Mouse (Mus musculus): ENCODE data around the gene Chchd4. TPM values are rescaled to one million over a fixed set of nuclear protein-coding genes. Genes with fewer than 3 reads are reported as not detected.
"Not testable (repeated sequence)": the region's sequence is repeated elsewhere in the genome, so short reads cannot be mapped to it uniquely, and the experiment has no call there.

Chchd4 gene
- polyA plus RNA-seq, 1 experiment from 2014 or later: 28.3 TPM

DNA sequence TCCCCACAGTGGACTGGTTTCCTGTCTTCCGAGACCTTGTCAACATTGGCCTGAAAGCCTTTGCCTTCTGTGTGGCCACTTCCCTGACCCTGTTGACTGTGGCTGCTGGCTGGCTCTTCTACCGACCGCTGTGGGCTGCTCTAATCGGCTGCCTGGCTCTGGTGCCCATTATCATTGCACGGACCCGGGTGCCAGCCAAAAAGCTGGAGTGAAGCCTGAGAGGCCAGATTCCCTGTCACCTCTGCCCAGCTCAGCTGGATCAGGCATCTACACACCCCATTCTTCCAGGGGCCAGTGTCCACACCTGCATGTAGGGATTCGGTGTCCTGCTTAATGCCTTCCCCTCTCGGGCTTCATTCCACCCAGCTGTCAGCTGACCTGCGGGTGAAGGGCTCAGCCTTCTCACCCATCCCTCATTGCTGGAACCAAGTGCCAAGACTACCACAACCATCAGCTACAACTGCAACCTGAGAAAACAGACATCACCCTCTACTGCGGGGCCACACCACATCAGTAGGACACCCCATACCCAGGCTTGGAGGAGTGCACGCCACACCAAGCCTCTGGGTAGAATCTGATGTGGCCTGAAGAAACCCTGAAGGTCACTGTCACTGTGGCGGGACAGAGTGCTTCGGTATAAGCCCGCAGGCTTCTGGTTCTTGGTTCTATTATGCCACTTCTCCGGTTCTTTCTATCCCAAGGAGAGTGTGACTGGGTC is 13.5 kb upstream of the Chchd4 start:
- Histone ChIP-seq H3K4me1 (replicated peaks; ENCODE audit: control insufficient read depth, insufficient read depth, low read length) (no peaks in the 10 kb centered on the region), H3K36me3 (ENCODE audit: control insufficient read depth, insufficient read depth, low read length) (peaks cover 15% of the 10 kb centered on the region; the same call in 1 of the 2 replicates), H3K4me2 (replicated peaks; ENCODE audit: low read depth, low read length) (no peak overlapping the region), H3K27me3 (ENCODE audit: control insufficient read depth, insufficient read depth, low read length) (no peaks in the 10 kb centered on the region), H3K27ac (ENCODE audit: low read depth, low read length) (no peak overlapping the region), H3K9me3 (ENCODE audit: control insufficient read depth, low read length) (no peaks in the 10 kb centered on the region), H3K4me3 (ENCODE audit: low read depth, low read length) (no peak overlapping the region), H3K9ac (ENCODE audit: low read depth, low read length) (no peak overlapping the region)
- no peak for DNase-seq (ENCODE audit: low spot score)
- 93% methylated on average over 15 of the region's 15 CpGs for WGBS
- no peak for ATAC-seq (ENCODE audit: low FRiP score)

DNA sequence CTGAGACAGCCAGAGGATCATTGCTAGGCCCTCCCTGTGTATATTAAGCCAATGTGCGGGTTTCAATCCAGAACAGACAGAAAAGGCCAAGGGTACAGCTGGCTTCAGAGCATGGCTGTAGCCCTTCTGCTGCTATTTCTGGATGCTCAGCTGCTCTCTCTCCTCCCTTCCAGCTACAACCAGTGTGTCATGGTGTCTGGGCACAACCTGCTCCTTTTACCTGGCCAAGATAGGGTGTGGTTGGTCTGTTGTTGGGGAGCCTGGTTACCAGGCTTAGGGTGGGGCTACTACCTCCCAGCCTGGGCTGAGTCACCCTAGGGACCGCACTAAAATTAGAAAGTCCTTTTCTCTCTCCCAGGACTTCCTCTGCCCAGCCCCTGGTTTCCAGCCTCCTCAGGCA is 10.0 kb upstream of the Chchd4 start:
- no peak overlapping the region for H3K4me2 ChIP-seq (replicated peaks; ENCODE audit: low read depth, low read length)
- H3K27ac ChIP-seq (ENCODE audit: low read depth, low read length): no peak overlapping the region
- H3K36me3 ChIP-seq (ENCODE audit: control insufficient read depth, insufficient read depth, low read length): peaks cover 24% of the 10 kb centered on the region
- no peaks in the 10 kb centered on the region for H3K27me3 ChIP-seq (ENCODE audit: control insufficient read depth, insufficient read depth, low read length)
- DNase-seq (ENCODE audit: low spot score) (no peak), ATAC-seq (ENCODE audit: low FRiP score) (no peak)
- H3K9me3 ChIP-seq (ENCODE audit: control insufficient read depth, low read length): no peaks in the 10 kb centered on the region
- WGBS: 95% methylated on average over 2 of the region's 2 CpGs
- H3K4me3 ChIP-seq (ENCODE audit: low read depth, low read length): no peak overlapping the region
- no peak overlapping the region for H3K9ac ChIP-seq (ENCODE audit: low read depth, low read length)
- H3K4me1 ChIP-seq (replicated peaks; ENCODE audit: control insufficient read depth, insufficient read depth, low read length): no peaks in the 10 kb centered on the region

DNA sequence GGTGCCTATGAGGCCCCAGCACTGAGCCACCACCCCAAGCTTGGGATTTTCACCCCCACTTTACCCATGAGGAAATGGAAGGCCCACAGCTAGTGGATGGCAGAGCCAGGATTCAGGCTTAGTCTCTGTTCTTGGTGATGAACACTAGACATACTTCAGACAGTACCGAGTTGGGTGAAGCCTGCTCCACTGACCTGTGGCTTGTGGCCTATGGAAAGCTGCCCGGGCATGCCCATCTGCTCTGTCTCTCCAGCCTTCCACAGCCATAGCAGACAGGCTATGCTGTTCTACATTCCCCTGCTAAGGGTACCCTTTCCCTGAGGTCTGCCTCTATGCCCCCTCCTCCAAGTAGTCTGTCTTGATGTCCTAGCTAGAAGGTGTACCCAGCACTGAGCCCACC is 3.2 kb upstream of the Chchd4 start:
- peaks cover 17% of the 10 kb centered on the region; the same call in 1 of the 2 replicates for H3K36me3 ChIP-seq (ENCODE audit: control insufficient read depth, insufficient read depth, low read length)
- no peak overlapping the region for H3K4me2 ChIP-seq (replicated peaks; ENCODE audit: low read depth, low read length)
- H3K4me1 ChIP-seq (replicated peaks; ENCODE audit: control insufficient read depth, insufficient read depth, low read length): peaks cover 7% of the 10 kb centered on the region
- DNase-seq (ENCODE audit: low spot score) (no peak), ATAC-seq (ENCODE audit: low FRiP score) (no peak)
- no peaks in the 10 kb centered on the region for H3K27me3 ChIP-seq (ENCODE audit: control insufficient read depth, insufficient read depth, low read length)
- H3K27ac ChIP-seq (ENCODE audit: low read depth, low read length): no peak overlapping the region
- H3K9me3 ChIP-seq (ENCODE audit: control insufficient read depth, low read length): no peaks in the 10 kb centered on the region
- no peak overlapping the region for H3K9ac ChIP-seq (ENCODE audit: low read depth, low read length)
- H3K4me3 ChIP-seq (ENCODE audit: low read depth, low read length): no peak overlapping the region
- 94% methylated on average over 2 of the region's 2 CpGs for WGBS

DNA sequence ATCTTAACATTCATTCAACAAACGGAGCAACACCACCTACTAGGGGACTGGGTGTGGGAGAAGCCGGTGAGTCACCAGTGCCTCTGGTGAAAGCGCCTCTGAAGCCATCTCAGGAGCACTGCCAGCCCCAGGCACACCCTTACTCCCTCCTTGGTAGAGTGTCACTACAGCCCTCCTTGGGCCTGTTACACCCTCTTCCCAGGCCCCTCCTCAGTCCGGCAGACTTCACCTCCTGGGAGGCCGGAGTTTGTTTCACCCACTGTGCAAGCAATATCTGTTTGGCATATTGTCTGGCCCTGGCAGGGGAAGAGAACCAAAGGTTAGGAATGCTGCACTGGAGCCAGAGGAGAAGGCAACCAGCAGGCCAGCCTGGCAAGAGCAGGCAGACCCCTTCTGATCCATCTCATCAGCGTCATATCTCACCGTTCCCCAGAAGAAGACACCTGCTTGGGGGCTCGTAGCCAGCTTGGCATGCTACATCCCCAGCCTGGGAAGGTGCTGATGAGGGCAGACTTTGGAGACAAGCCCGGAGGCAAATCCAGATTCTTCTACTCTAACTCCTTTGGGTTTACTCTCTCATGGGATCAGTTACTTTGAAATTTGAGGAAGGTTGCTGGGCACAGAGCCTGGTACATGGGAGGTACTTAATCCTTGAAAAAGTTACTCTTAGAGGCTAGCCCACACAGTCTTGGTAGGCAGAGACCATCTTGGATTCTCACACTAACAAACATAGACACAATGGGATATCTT is 1.3 kb upstream of the Chchd4 start:
- peak overlapping the region; percentile 79 for H3K9ac ChIP-seq (ENCODE audit: low read depth, low read length)
- ATAC-seq (ENCODE audit: low FRiP score): 0 out of 2 replicates have a peak, but pooled peaks have one; percentile 12
- 63% methylated on average over 9 of the region's 9 CpGs for WGBS
- H3K4me2 ChIP-seq (replicated peaks; ENCODE audit: low read depth, low read length): peak overlapping the region; percentile 65
- no peak overlapping the region for H3K27ac ChIP-seq (ENCODE audit: low read depth, low read length)
- no peaks in the 10 kb centered on the region for H3K27me3 ChIP-seq (ENCODE audit: control insufficient read depth, insufficient read depth, low read length)
- no peaks in the 10 kb centered on the region for H3K9me3 ChIP-seq (ENCODE audit: control insufficient read depth, low read length)
- H3K36me3 ChIP-seq (ENCODE audit: control insufficient read depth, insufficient read depth, low read length): peaks cover 12% of the 10 kb centered on the region; the same call in 1 of the 2 replicates
- DNase-seq (ENCODE audit: low spot score): no peak
- peak overlapping the region; percentile 80 for H3K4me3 ChIP-seq (ENCODE audit: low read depth, low read length)
- peaks cover 7% of the 10 kb centered on the region for H3K4me1 ChIP-seq (replicated peaks; ENCODE audit: control insufficient read depth, insufficient read depth, low read length)

DNA sequence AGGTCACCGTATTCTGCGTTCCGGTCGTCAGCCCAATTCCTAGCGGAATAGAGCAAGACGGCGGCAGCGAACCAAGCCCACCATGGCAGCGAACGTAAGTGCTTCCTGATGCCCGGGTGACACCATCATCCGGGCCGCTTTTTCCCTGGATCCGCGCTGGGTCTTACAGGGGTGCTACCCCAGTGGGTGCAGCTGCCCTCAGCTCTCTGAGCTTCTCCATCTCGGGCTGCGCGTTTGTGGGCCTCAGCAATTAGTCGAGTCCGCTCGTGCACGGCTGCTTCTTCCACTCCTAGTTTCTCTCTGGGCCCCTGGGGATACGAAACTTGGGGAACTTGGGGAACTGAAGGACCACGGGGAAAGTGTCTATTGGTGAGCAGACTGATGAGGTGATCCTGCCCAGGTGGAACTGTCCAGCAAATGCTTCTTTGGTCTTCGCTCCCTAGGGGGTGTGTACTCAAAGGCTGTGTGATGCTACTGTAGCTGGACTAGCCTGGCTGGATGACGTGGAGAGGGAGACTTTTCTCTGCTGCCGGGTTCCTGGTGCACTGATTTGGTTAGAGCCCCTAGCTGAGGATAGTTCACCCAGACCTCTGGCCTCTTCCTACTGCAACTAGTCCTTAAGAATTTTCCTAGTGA is 577 bp upstream of the Chchd4 start:
- peaks cover 9% of the 10 kb centered on the region; the same call in 1 of the 2 replicates for H3K36me3 ChIP-seq (ENCODE audit: control insufficient read depth, insufficient read depth, low read length)
- peak; percentile 59 for ATAC-seq (ENCODE audit: low FRiP score)
- H3K9me3 ChIP-seq (ENCODE audit: control insufficient read depth, low read length): no peaks in the 10 kb centered on the region
- no peak for DNase-seq (ENCODE audit: low spot score)
- WGBS: under 1% methylated on average over 27 of the region's 27 CpGs
- peaks cover 7% of the 10 kb centered on the region for H3K4me1 ChIP-seq (replicated peaks; ENCODE audit: control insufficient read depth, insufficient read depth, low read length)
- peak overlapping the region; percentile 80 for H3K4me3 ChIP-seq (ENCODE audit: low read depth, low read length)
- no peaks in the 10 kb centered on the region for H3K27me3 ChIP-seq (ENCODE audit: control insufficient read depth, insufficient read depth, low read length)
- peak overlapping the region; percentile 39; the same call in 1 of the 2 replicates for H3K27ac ChIP-seq (ENCODE audit: low read depth, low read length)
- peak overlapping the region; percentile 65 for H3K4me2 ChIP-seq (replicated peaks; ENCODE audit: low read depth, low read length)
- peak overlapping the region; percentile 79 for H3K9ac ChIP-seq (ENCODE audit: low read depth, low read length)

DNA sequence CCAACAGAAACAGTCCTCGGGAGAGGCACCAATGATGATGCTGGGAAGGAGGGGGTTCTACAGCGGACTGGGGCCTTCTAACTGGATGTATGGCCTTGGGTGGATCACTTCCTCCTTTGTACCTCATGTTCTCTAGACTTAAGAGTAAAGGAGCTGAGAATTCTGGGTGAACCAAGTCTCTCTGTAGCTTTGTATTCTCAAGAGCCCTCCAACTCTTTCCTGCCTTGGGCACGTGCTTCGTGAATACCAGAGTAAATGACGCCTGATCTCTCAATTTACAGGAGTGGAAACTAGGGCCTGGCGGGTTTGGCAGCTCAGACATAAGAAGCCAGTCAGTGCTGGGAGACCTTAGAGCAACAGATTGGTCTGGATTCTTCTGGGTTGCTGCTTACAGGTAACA is 1.0 kb downstream of the Chchd4 start:
- peak overlapping the region; percentile 79; the same call in 1 of the 2 replicates for H3K9ac ChIP-seq (ENCODE audit: low read depth, low read length)
- H3K27me3 ChIP-seq (ENCODE audit: control insufficient read depth, insufficient read depth, low read length): no peaks in the 10 kb centered on the region
- H3K4me2 ChIP-seq (replicated peaks; ENCODE audit: low read depth, low read length): peak overlapping the region; percentile 62
- no peak for DNase-seq (ENCODE audit: low spot score)
- no peak for ATAC-seq (ENCODE audit: low FRiP score)
- peak overlapping the region; percentile 80 for H3K4me3 ChIP-seq (ENCODE audit: low read depth, low read length)
- H3K4me1 ChIP-seq (replicated peaks; ENCODE audit: control insufficient read depth, insufficient read depth, low read length): peaks cover 7% of the 10 kb centered on the region
- H3K27ac ChIP-seq (ENCODE audit: low read depth, low read length): no peak overlapping the region
- 37% methylated on average over 6 of the region's 6 CpGs for WGBS
- H3K36me3 ChIP-seq (ENCODE audit: control insufficient read depth, insufficient read depth, low read length): 0 out of 2 replicates have a peak, but pooled peaks cover 3% of the 10 kb centered on the region
- no peaks in the 10 kb centered on the region for H3K9me3 ChIP-seq (ENCODE audit: control insufficient read depth, low read length)

DNA sequence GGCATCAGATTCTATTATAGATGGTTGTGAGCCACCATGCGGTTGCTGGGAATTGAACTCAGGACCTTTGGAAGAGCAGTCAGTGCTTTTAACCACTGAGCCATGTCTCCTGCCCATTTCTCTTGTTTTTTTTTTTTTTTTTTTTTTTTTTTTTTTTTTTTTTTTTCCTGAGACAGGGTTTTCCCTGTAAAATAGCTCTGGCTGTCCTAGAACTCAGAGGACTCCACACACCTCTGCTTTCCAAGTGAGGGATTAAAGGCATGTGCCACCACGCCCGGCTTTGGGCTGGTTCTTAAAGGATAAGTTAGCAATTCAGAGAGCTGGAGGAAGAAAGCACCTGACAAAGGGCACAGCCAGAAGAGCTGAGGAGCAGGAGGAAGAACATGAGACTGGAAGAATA is 1.9 kb downstream of the Chchd4 start:
- WGBS: 93% methylated on average over 3 of the region's 3 CpGs

DNA sequence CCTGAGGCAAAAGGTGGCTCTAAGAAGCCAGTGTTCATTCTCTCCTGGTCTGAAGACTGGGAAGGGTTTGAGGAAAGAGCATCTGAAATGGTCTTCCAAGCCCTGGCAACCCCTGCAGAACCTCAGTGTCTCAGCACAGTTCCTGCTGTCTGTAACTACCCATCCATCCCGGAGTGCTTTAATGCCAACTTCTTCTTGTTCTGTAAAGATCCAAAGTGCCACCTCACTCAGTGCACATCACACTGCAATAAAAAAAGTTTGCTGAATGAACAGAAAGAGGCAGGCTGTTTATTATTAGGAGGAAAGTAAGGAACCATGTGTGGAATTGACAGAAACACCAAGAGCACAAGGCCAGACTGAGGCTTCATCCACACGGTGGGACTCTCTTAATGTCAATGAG is 2.6 kb downstream of the Chchd4 start:
- peaks cover 7% of the 10 kb centered on the region for H3K4me1 ChIP-seq (replicated peaks; ENCODE audit: control insufficient read depth, insufficient read depth, low read length)
- H3K27me3 ChIP-seq (ENCODE audit: control insufficient read depth, insufficient read depth, low read length): no peaks in the 10 kb centered on the region
- ATAC-seq (ENCODE audit: low FRiP score) (no peak), DNase-seq (ENCODE audit: low spot score) (no peak)
- no peaks in the 10 kb centered on the region for H3K9me3 ChIP-seq (ENCODE audit: control insufficient read depth, low read length)
- H3K36me3 ChIP-seq (ENCODE audit: control insufficient read depth, insufficient read depth, low read length): 0 out of 2 replicates have a peak, but pooled peaks cover 2% of the 10 kb centered on the region
- no peak overlapping the region for H3K4me2 ChIP-seq (replicated peaks; ENCODE audit: low read depth, low read length)
- WGBS: 91% methylated on average over 2 of the region's 2 CpGs
- no peak overlapping the region for H3K27ac ChIP-seq (ENCODE audit: low read depth, low read length)
- H3K4me3 ChIP-seq (ENCODE audit: low read depth, low read length): no peak overlapping the region
- H3K9ac ChIP-seq (ENCODE audit: low read depth, low read length): no peak overlapping the region

More for the DNA sequence above, 1.9 kb downstream of the Chchd4 start:
- not testable (repeated sequence) for H3K4me2 ChIP-seq (replicated peaks; ENCODE audit: low read depth, low read length); H3K4me3 ChIP-seq (ENCODE audit: low read depth, low read length); H3K27ac ChIP-seq (ENCODE audit: low read depth, low read length); ATAC-seq (ENCODE audit: low FRiP score); H3K9me3 ChIP-seq (ENCODE audit: control insufficient read depth, low read length); DNase-seq (ENCODE audit: low spot score); H3K36me3 ChIP-seq (ENCODE audit: control insufficient read depth, insufficient read depth, low read length); H3K9ac ChIP-seq (ENCODE audit: low read depth, low read length); H3K27me3 ChIP-seq (ENCODE audit: control insufficient read depth, insufficient read depth, low read length); H3K4me1 ChIP-seq (replicated peaks; ENCODE audit: control insufficient read depth, insufficient read depth, low read length)

Measured in hindbrain, embryonic 11.5 days (tissue).